Mouse (Mus musculus) spleen, postnatal 14 days (tissue): Measurements from ENCODE around the gene Rbm28.

ENCODE experiments used
- DNase-seq, 2 experiments: peaks; one replicate each; pipeline ENCODE4 v3.0.0; 2021 to 2022; ENCODE audit warnings: low spot score in 2 of 2

Rbm28 gene

GRCm38 (mm10) chr6:29164314-29165244, at the start of gene Rbm28:
Gene Rbm28, minus strand, starts transcription at chr6:29165006.
- peak; percentile 58 to 71 for DNase-seq

GRCm38 (mm10) chr6:29214245-29214644, 49.4 kb upstream of the Rbm28 start:
- no peak for DNase-seq

GRCm38 (mm10) chr6:29213436-29213835, 48.6 kb upstream of the Rbm28 start:
- DNase-seq, result no peak

GRCm38 (mm10) chr6:29211806-29212492, 47.1 kb upstream of the Rbm28 start:
- peak; percentile 62 to 67 for DNase-seq

- DNase-seq, result no peak
Measured at GRCm38 (mm10) chr6:29211146-29211545, 46.3 kb upstream of the Rbm28 start.

- no peak for DNase-seq
Measured at GRCm38 (mm10) chr6:29210231-29210936, 45.6 kb upstream of the Rbm28 start.

GRCm38 (mm10) chr6:29208178-29208577, 43.4 kb upstream of the Rbm28 start:
- DNase-seq, result no peak

GRCm38 (mm10) chr6:29207017-29207416, 42.2 kb upstream of the Rbm28 start:
- no peak for DNase-seq

- no peak for DNase-seq
Measured at GRCm38 (mm10) chr6:29206006-29206405, 41.2 kb upstream of the Rbm28 start.

GRCm38 (mm10) chr6:29204932-29205614, 40.3 kb upstream of the Rbm28 start:
- no peak for DNase-seq

GRCm38 (mm10) chr6:29203861-29204585, 39.2 kb upstream of the Rbm28 start:
- DNase-seq, result no peak

GRCm38 (mm10) chr6:29203096-29203495, 38.3 kb upstream of the Rbm28 start:
- no peak for DNase-seq

GRCm38 (mm10) chr6:29201988-29202387, 37.2 kb upstream of the Rbm28 start:
- DNase-seq, result no peak

- DNase-seq, result no peak
Measured at GRCm38 (mm10) chr6:29201341-29201740, 36.5 kb upstream of the Rbm28 start.

- DNase-seq, result no peak
Measured at GRCm38 (mm10) chr6:29200496-29200895, 35.7 kb upstream of the Rbm28 start.

- DNase-seq, result no peak
Measured at GRCm38 (mm10) chr6:29199223-29199855, 34.5 kb upstream of the Rbm28 start.

GRCm38 (mm10) chr6:29198309-29199222, 33.8 kb upstream of the Rbm28 start:
- peak; percentile 48 to 73 for DNase-seq

GRCm38 (mm10) chr6:29195846-29196698, 31.3 kb upstream of the Rbm28 start:
- no peak for DNase-seq
